Mouse (Mus musculus): Measurements from ENCODE around the gene Tmem131l. TPM values are rescaled to one million over a fixed set of nuclear protein-coding genes. Genes with fewer than 3 reads are reported as not detected.

Gene Tmem131l
- total and polyA plus RNA-seq, 2 experiments from 2014 or later = 22.5 to 37.3 TPM

GRCm38 (mm10) chr3:83986740-83987139 is 53.2 kb downstream of the Tmem131l start:
- Histone ChIP-seq H3K36me3 (ENCODE audit: insufficient read depth, low read length) (no peaks in the 10 kb centered on the region), H3K4me3 (ENCODE audit: low read depth, low read length) (no peak overlapping the region), H3K27ac (ENCODE audit: low read depth, low read length) (no peak overlapping the region), H3K4me1 (ENCODE audit: insufficient read depth, low read length) (peaks cover 8% of the 10 kb centered on the region; the same call in 1 of the 2 replicates), H3K4me2 (ENCODE audit: low read depth, low read length, poor library complexity, severe bottlenecking) (no peak overlapping the region), H3K9me3 (ENCODE audit: low read length) (no peaks in the 10 kb centered on the region), H3K9ac (replicated peaks; ENCODE audit: low read length, poor library complexity, severe bottlenecking) (no peak overlapping the region), H3K27me3 (ENCODE audit: insufficient read depth, low read length) (no peaks in the 10 kb centered on the region)
- DNase-seq (ENCODE audit: low spot score) = no peak
- ATAC-seq (ENCODE audit: low FRiP score) = no peak
- WGBS = 84% methylated on average over 3 of the region's 3 CpGs
- no peak for TF ChIP-seq CTCF (IDR thresholded peaks at IDR 0.05)

GRCm38 (mm10) chr3:83985426-83985825 is 54.5 kb downstream of the Tmem131l start:
- peak; percentile 56 for DNase-seq (ENCODE audit: low spot score)
- no peak overlapping the region for H3K27ac ChIP-seq (ENCODE audit: low read depth, low read length)
- no peak overlapping the region for H3K4me3 ChIP-seq (ENCODE audit: low read depth, low read length)
- no peak overlapping the region for H3K9ac ChIP-seq (replicated peaks; ENCODE audit: low read length, poor library complexity, severe bottlenecking)
- no peaks in the 10 kb centered on the region for H3K9me3 ChIP-seq (ENCODE audit: low read length)
- TF ChIP-seq CTCF (IDR thresholded peaks at IDR 0.05) = no peak
- 54% methylated on average over 6 of the region's 6 CpGs for WGBS
- no peaks in the 10 kb centered on the region for H3K27me3 ChIP-seq (ENCODE audit: insufficient read depth, low read length)
- H3K4me2 ChIP-seq (ENCODE audit: low read depth, low read length, poor library complexity, severe bottlenecking) = no peak overlapping the region
- ATAC-seq (ENCODE audit: low FRiP score) = no peak
- no peaks in the 10 kb centered on the region for H3K36me3 ChIP-seq (ENCODE audit: insufficient read depth, low read length)
- H3K4me1 ChIP-seq (ENCODE audit: insufficient read depth, low read length) = peaks cover 10% of the 10 kb centered on the region; the same call in 1 of the 2 replicates

GRCm38 (mm10) chr3:83984379-83984778 is 55.6 kb downstream of the Tmem131l start:
- DNase-seq (ENCODE audit: low spot score) = no peak
- H3K9ac ChIP-seq (replicated peaks; ENCODE audit: low read length, poor library complexity, severe bottlenecking) = no peak overlapping the region
- H3K4me3 ChIP-seq (ENCODE audit: low read depth, low read length) = no peak overlapping the region
- ATAC-seq (ENCODE audit: low FRiP score) = no peak
- no peak overlapping the region for H3K27ac ChIP-seq (ENCODE audit: low read depth, low read length)
- H3K27me3 ChIP-seq (ENCODE audit: insufficient read depth, low read length) = no peaks in the 10 kb centered on the region
- no peaks in the 10 kb centered on the region for H3K36me3 ChIP-seq (ENCODE audit: insufficient read depth, low read length)
- 41% methylated on average over 4 of the region's 4 CpGs for WGBS
- no peaks in the 10 kb centered on the region for H3K9me3 ChIP-seq (ENCODE audit: low read length)
- H3K4me2 ChIP-seq (ENCODE audit: low read depth, low read length, poor library complexity, severe bottlenecking) = no peak overlapping the region
- no peak for TF ChIP-seq CTCF (IDR thresholded peaks at IDR 0.05)
- peaks cover 18% of the 10 kb centered on the region for H3K4me1 ChIP-seq (ENCODE audit: insufficient read depth, low read length)

GRCm38 (mm10) chr3:83982821-83983220 is 57.2 kb downstream of the Tmem131l start:
- Histone ChIP-seq H3K4me3 (ENCODE audit: low read depth, low read length) (no peak overlapping the region), H3K27ac (ENCODE audit: low read depth, low read length) (no peak overlapping the region), H3K4me2 (ENCODE audit: low read depth, low read length, poor library complexity, severe bottlenecking) (no peak overlapping the region), H3K9ac (replicated peaks; ENCODE audit: low read length, poor library complexity, severe bottlenecking) (no peak overlapping the region), H3K9me3 (ENCODE audit: low read length) (no peaks in the 10 kb centered on the region), H3K36me3 (ENCODE audit: insufficient read depth, low read length) (no peaks in the 10 kb centered on the region), H3K27me3 (ENCODE audit: insufficient read depth, low read length) (no peaks in the 10 kb centered on the region), H3K4me1 (ENCODE audit: insufficient read depth, low read length) (peaks cover 25% of the 10 kb centered on the region)
- TF ChIP-seq CTCF (IDR thresholded peaks at IDR 0.05) = no peak
- 19% methylated on average over 4 of the region's 4 CpGs for WGBS
- DNase-seq (ENCODE audit: low spot score) = no peak
- ATAC-seq (ENCODE audit: low FRiP score) = no peak

GRCm38 (mm10) chr3:83980231-83980872 is 59.6 kb downstream of the Tmem131l start:
- H3K27ac ChIP-seq (ENCODE audit: low read depth, low read length) = peak overlapping the region; percentile 70
- H3K4me2 ChIP-seq (ENCODE audit: low read depth, low read length, poor library complexity, severe bottlenecking) = no peak overlapping the region
- H3K36me3 ChIP-seq (ENCODE audit: insufficient read depth, low read length) = no peaks in the 10 kb centered on the region
- WGBS = 14% methylated on average over 6 of the region's 6 CpGs
- H3K9me3 ChIP-seq (ENCODE audit: low read length) = no peaks in the 10 kb centered on the region
- peak; percentile 70 for ATAC-seq (ENCODE audit: low FRiP score)
- peaks cover 25% of the 10 kb centered on the region for H3K4me1 ChIP-seq (ENCODE audit: insufficient read depth, low read length)
- TF ChIP-seq CTCF (IDR thresholded peaks at IDR 0.05) = peak; percentile 24
- DNase-seq (ENCODE audit: low spot score) = peak; percentile 69
- no peak overlapping the region for H3K4me3 ChIP-seq (ENCODE audit: low read depth, low read length)
- no peaks in the 10 kb centered on the region for H3K27me3 ChIP-seq (ENCODE audit: insufficient read depth, low read length)
- 0 out of 2 replicates have a peak overlapping the region, but pooled peaks have one; percentile 40 for H3K9ac ChIP-seq (replicated peaks; ENCODE audit: low read length, poor library complexity, severe bottlenecking)

GRCm38 (mm10) chr3:83978497-83979410 is 61.2 kb downstream of the Tmem131l start:
- Histone ChIP-seq H3K27me3 (ENCODE audit: insufficient read depth, low read length) (no peaks in the 10 kb centered on the region), H3K9ac (replicated peaks; ENCODE audit: low read length, poor library complexity, severe bottlenecking) (no peak overlapping the region), H3K4me3 (ENCODE audit: low read depth, low read length) (no peak overlapping the region), H3K36me3 (ENCODE audit: insufficient read depth, low read length) (no peaks in the 10 kb centered on the region), H3K9me3 (ENCODE audit: low read length) (no peaks in the 10 kb centered on the region), H3K4me1 (ENCODE audit: insufficient read depth, low read length) (peaks cover 20% of the 10 kb centered on the region), H3K27ac (ENCODE audit: low read depth, low read length) (no peak overlapping the region), H3K4me2 (ENCODE audit: low read depth, low read length, poor library complexity, severe bottlenecking) (no peak overlapping the region)
- DNase-seq (ENCODE audit: low spot score) = no peak
- no peak for TF ChIP-seq CTCF (IDR thresholded peaks at IDR 0.05)
- WGBS = 69% methylated on average over 4 of the region's 4 CpGs
- no peak for ATAC-seq (ENCODE audit: low FRiP score)

All from midbrain, postnatal 0 days (tissue).